Mouse (Mus musculus) heart, embryonic 15.5 days (tissue): Measurements from ENCODE around the gene Boc. TPM values are rescaled to one million over a fixed set of nuclear protein-coding genes. Genes with fewer than 3 reads are reported as not detected.

Source experiments
- ATAC-seq: fragments of 200-750 bp; cut with Nextera tagmentation; replicated peaks from 2 replicates; pipeline ENCODE4 v1.8.0; 2017; ENCODE audit warnings: low read depth, moderate TSS enrichment; ENCODE audit not compliant: insufficient number of reproducible peaks, insufficient read depth, low FRiP score
- H3K27ac ChIP-seq: fragments of 300-500 bp; sonication (generic); 2 replicates; pipeline ENCODE4 v1.5.1; 2015; ENCODE audit warnings: mild to moderate bottlenecking, inconsistent platforms
- H3K27me3 ChIP-seq: fragments of 300-500 bp; sonication (generic); 2 replicates; pipeline ENCODE4 v1.6.1; 2015; ENCODE audit warnings: inconsistent platforms
- H3K36me3 ChIP-seq: fragments of 300-500 bp; sonication (generic); 2 replicates; pipeline ENCODE4 v1.6.1; 2015; ENCODE audit warnings: mild to moderate bottlenecking, inconsistent platforms
- H3K4me1 ChIP-seq: fragments of 300-500 bp; sonication (generic); replicated peaks from 2 replicates; pipeline ENCODE4 v1.6.1; 2015; ENCODE audit warnings: inconsistent platforms
- H3K4me2 ChIP-seq: fragments of 300-500 bp; sonication (generic); 2 replicates; pipeline ENCODE4 v1.6.1; 2015; ENCODE audit warnings: inconsistent platforms, mild to moderate bottlenecking, moderate library complexity
- H3K4me3 ChIP-seq: fragments of 300-500 bp; sonication (generic); 2 replicates; pipeline ENCODE4 v1.5.1; 2015; ENCODE audit warnings: mild to moderate bottlenecking, inconsistent platforms
- H3K9ac ChIP-seq: fragments of 300-500 bp; sonication (generic); 2 replicates; pipeline ENCODE4 v1.6.1; 2015; ENCODE audit warnings: mild to moderate bottlenecking, inconsistent platforms
- H3K9me3 ChIP-seq: fragments of 300-500 bp; sonication (generic); replicated peaks from 2 replicates; pipeline ENCODE4 v1.6.1; 2016; ENCODE audit warnings: inconsistent platforms
- WGBS: fragments of 180-500 bp; shearing (Covaris S2); methylation state at CpG from one replicate; pipeline ENCODE4 v1.1.7; 2015; ENCODE audit warnings: mixed read lengths; 5-methylcytosine and 5-hydroxymethylcytosine counted together
- polyA plus RNA-seq: library from polyadenylated mRNA; unstranded; fragments of >200 nt; fragmentation: Nextera tagmentation; extraction: Ambion mirVana; gene quantifications from 2 replicates; pipeline ENCODE4 v1.2.1, GENCODE M21; 2015

The Boc gene
- polyA plus RNA-seq, 1 experiment from 2014 or later, result 7.7 TPM

DNA sequence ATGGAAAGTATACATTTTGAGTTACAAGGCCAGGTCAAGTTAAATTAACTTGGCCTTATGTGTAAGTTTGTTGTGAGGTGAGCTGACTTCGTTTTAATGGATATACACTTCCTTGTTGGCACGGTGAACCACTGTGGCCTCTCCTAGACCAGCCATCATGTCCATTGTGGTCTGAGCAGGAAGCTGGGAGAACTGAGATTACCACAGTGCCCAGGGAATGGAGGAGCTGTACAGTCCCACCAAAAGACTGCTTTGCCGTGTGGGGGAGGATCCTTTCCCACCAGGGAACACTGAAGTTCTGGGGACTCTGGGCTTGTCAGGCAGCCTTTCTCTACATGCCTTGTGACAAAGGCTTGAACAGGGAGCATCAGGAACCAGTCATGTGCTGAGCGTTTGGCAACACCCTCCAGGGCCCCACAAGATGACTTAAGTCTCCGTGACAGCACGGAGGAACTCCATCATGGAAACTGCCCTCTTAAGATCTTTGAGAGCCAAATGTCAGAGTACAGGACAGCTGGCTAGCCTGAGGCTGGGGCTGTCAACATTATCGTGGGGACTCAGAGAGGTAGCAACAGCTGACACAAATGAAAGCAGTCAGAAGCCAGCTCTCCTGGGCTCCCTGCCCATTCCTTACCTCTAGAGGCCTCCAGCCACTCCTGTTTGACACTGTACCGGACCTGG is 55.7 kb downstream of the Boc start:
- peaks cover 36% of the 10 kb centered on the region for H3K36me3 ChIP-seq
- 36% methylated on average over 8 of the region's 8 CpGs for WGBS
- ATAC-seq, result peak; percentile 74

DNA sequence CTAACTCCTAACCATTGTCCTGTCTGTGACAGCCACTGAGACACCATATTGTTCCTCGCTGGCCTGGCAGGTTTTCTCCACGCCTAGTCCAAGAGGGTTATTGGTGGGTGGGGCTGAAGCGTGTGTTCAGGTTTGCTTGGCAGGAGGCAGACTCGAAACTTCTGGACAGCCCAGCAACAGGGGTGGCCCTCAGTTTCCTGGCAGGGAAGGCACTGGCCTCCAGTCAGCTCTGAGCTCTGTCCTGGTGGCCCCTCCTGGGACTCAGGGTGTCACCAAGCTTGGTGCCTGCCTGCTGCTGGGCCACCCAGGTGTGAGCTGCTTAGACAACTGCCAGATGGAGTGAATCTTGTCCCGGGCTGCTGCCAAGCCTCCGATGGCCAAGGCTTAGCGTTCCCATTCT is 56.4 kb downstream of the Boc start:
- peaks cover 16% of the 10 kb centered on the region for H3K4me1 ChIP-seq
- H3K9ac ChIP-seq, result no peak overlapping the region
- 45% methylated on average over 7 of the region's 7 CpGs for WGBS
- no peaks in the 10 kb centered on the region for H3K27me3 ChIP-seq
- H3K9me3 ChIP-seq, result no peaks in the 10 kb centered on the region
- no peak overlapping the region for H3K4me2 ChIP-seq
- ATAC-seq, result no peak
- H3K4me3 ChIP-seq, result no peak overlapping the region
- H3K36me3 ChIP-seq, result peaks cover 41% of the 10 kb centered on the region
- 0 out of 2 replicates have a peak overlapping the region, but pooled peaks have one; percentile 29 for H3K27ac ChIP-seq

More for the DNA sequence above, 55.7 kb downstream of the Boc start:
- peak overlapping the region; percentile 64 for H3K27ac ChIP-seq
- H3K9ac ChIP-seq, result no peak overlapping the region
- H3K4me2 ChIP-seq, result 0 out of 2 replicates have a peak overlapping the region, but pooled peaks have one; percentile 13
- H3K9me3 ChIP-seq, result no peaks in the 10 kb centered on the region
- H3K4me3 ChIP-seq, result no peak overlapping the region
- peaks cover 16% of the 10 kb centered on the region for H3K4me1 ChIP-seq
- H3K27me3 ChIP-seq, result no peaks in the 10 kb centered on the region

DNA sequence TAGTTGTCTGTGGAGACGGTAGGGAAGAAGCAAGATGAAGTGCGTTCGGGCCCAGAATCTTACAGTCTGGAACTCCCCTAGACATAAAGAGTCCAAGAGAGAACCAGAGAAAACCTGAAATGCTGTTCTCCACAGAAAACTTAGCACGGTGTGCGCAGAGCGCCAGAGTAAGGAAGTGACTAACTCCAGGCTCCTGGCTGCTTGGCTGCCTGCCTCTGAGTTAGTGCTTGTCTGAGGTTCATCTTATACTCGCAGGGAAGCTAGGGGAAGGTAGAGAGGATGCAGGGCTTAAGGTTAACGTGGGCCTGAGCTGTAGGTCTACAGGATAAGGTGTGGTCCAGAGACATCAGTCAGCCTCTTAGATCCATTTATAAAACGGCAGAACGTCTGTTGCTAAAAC is 56.9 kb downstream of the Boc start:
- Histone ChIP-seq H3K27ac (no peak overlapping the region), H3K9me3 (no peaks in the 10 kb centered on the region), H3K27me3 (no peaks in the 10 kb centered on the region), H3K36me3 (peaks cover 41% of the 10 kb centered on the region), H3K4me1 (peaks cover 13% of the 10 kb centered on the region), H3K4me2 (no peak overlapping the region), H3K9ac (no peak overlapping the region), H3K4me3 (no peak overlapping the region)
- ATAC-seq, result no peak
- WGBS, result 86% methylated on average over 10 of the region's 10 CpGs

DNA sequence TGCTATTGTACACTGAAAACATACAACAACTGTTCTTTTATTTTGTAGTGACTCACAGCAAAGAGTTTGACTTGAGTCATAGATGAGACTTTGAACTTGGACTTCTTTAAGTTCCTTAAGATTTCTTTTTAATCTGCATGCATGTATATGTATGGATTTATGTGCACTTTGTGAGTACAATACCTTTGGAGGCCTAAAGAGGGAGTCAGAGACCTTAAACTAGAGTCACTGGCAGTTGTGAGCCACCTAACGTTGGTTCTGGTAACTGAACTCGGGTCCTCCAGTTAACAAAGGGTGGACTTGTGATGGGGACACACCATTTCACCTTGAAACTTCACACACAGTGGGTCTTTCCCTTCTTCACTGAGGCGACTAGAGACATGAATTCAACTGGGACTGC is 60.2 kb downstream of the Boc start:
- H3K27ac ChIP-seq, result no peak overlapping the region
- 79% methylated on average over 3 of the region's 3 CpGs for WGBS
- H3K4me3 ChIP-seq, result no peak overlapping the region
- H3K4me2 ChIP-seq, result no peak overlapping the region
- H3K9ac ChIP-seq, result no peak overlapping the region
- ATAC-seq, result no peak
- H3K36me3 ChIP-seq, result peaks cover 42% of the 10 kb centered on the region
- peaks cover 19% of the 10 kb centered on the region for H3K4me1 ChIP-seq
- no peaks in the 10 kb centered on the region for H3K9me3 ChIP-seq
- no peaks in the 10 kb centered on the region for H3K27me3 ChIP-seq

DNA sequence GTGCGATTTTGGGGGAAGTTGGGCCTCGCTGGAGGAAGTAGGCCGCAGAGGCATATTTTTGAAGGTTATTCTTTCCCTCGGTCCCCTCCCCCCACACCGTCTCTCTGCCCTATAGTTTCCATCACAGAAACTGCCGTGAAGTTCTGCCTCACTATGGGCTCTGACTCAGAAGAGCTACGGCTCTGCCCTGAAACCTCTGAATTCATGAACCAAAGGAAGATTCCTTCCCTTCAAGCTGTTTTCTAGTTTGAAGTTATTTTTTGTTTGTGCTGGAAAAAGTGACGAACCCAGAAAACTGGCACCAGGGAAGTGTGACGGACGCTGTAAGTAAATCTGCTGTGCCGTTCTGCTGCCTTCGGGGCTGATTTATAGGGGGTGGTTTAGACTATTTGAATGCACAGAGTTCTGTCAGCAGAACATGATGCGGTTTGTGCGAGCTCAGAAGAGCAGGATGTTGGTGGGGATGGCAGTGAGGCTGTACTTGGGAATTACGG is 61.7 kb downstream of the Boc start:
- peaks cover 14% of the 10 kb centered on the region for H3K4me1 ChIP-seq
- H3K9ac ChIP-seq, result no peak overlapping the region
- no peaks in the 10 kb centered on the region for H3K27me3 ChIP-seq
- WGBS, result 78% methylated on average over 15 of the region's 15 CpGs
- no peaks in the 10 kb centered on the region for H3K9me3 ChIP-seq
- no peak for ATAC-seq
- H3K4me2 ChIP-seq, result no peak overlapping the region
- no peak overlapping the region for H3K4me3 ChIP-seq
- no peak overlapping the region for H3K27ac ChIP-seq
- peaks cover 49% of the 10 kb centered on the region for H3K36me3 ChIP-seq

DNA sequence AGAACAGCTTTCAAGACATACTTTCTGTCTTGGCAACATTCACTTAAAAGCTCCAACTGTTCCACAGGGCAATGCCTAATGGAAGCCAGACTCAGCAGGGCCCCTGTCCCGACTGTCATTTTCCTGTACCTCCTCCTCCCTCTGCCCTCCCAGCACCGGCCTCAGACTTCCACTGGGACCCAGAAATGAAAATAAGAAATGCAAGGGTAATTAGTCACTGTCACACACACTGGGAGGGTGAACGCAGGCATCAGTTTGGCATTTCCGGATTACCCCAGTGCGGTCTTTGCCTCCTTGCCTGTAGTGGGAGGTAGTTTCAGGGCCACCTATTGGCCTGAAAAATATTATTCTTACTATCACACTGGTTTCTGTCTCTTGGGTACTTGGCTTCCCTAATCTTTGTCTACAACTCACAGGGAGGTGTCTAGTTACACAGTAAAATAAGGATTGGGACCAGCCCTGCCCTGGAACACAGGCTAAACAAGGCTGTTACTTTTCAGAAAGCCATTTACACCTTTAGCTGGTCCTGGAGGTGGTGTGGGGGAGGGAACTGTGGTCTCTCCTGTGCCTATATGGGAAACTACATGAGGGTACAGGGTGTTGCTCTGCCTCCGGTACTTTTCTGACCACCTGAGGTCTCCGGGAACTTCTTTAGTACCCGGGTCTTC is 64.1 kb downstream of the Boc start:
- Histone ChIP-seq H3K27me3 (no peaks in the 10 kb centered on the region), H3K36me3 (peaks cover 44% of the 10 kb centered on the region), H3K4me3 (no peak overlapping the region), H3K4me2 (no peak overlapping the region), H3K4me1 (peaks cover 14% of the 10 kb centered on the region), H3K27ac (peak overlapping the region; percentile 63), H3K9me3 (no peaks in the 10 kb centered on the region), H3K9ac (no peak overlapping the region)
- ATAC-seq, result 0 out of 2 replicates have a peak, but pooled peaks have one; percentile 33
- WGBS, result 44% methylated on average over 8 of the region's 8 CpGs

DNA sequence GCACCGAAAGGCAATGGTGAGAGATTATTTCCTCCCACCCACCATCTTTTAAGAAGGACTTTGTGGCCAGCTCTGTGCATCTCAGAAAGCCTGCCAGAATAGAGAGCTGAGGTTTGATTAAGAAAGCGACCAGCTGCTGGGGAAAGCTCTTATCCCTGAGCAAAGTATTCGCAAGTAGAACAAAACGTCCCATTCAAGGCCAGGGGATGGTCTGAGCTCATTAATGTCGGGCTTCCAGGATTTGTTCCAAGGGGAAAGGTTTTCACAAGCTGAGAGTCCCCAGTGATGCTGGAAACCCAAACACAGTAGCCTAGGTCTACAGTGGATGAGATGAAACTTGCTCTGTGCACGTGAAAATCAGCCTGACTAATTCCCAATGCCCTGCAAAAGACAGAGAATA is 64.8 kb downstream of the Boc start:
- no peak overlapping the region for H3K4me2 ChIP-seq
- H3K36me3 ChIP-seq, result peaks cover 45% of the 10 kb centered on the region
- no peak for ATAC-seq
- H3K4me3 ChIP-seq, result no peak overlapping the region
- H3K4me1 ChIP-seq, result peaks cover 14% of the 10 kb centered on the region
- no peaks in the 10 kb centered on the region for H3K27me3 ChIP-seq
- H3K27ac ChIP-seq, result peak overlapping the region; percentile 63
- H3K9ac ChIP-seq, result no peak overlapping the region
- 53% methylated on average over 6 of the region's 6 CpGs for WGBS
- no peaks in the 10 kb centered on the region for H3K9me3 ChIP-seq

DNA sequence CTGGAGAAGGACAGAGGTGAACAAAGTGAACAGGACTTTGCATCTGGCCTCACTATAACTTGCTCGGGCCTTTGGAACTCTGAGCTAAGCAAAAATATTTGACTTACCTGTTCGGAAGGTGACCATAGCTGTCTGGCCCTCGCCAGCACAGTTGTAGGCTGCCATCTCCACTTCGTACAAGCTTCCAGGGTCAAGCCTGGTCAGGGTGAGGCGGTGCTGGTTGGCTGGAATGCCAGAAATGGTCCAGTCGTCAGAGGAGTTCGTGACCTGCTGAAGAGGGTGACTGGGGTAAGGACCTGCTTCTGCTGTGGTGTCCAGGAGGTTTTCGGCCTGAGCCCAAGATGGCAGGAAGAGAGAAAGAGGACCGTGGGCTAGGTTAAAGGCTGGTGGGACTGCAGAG is 66.0 kb downstream of the Boc start:
- Histone ChIP-seq H3K9ac (no peak overlapping the region), H3K9me3 (no peaks in the 10 kb centered on the region), H3K4me1 (peaks cover 14% of the 10 kb centered on the region), H3K27me3 (no peaks in the 10 kb centered on the region), H3K4me2 (no peak overlapping the region), H3K4me3 (no peak overlapping the region), H3K36me3 (peaks cover 35% of the 10 kb centered on the region), H3K27ac (no peak overlapping the region)
- ATAC-seq, result no peak
- WGBS, result 73% methylated on average over 9 of the region's 9 CpGs

DNA sequence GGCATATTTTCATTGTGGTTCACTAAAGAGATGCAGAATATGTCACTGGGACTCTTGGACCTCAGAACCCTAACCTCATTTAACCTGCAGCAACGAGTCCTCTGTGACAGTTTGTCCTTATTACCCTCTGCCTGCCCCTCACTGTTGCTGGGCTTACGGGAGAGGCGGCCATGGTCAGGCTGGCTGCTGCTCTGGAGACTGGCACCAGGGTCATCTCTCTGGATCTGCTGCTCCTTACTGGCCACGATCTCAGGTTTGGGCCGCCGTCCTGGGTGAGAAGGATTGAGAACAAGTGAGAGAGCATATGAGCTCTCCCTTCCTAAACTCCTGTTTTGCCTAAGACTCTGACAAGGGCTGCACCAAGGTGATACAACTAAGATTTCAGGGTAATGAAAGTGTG is 66.5 kb downstream of the Boc start:
- H3K27me3 ChIP-seq, result no peaks in the 10 kb centered on the region
- ATAC-seq, result no peak
- H3K9me3 ChIP-seq, result no peaks in the 10 kb centered on the region
- H3K9ac ChIP-seq, result no peak overlapping the region
- peaks cover 14% of the 10 kb centered on the region for H3K4me1 ChIP-seq
- no peak overlapping the region for H3K4me3 ChIP-seq
- no peak overlapping the region for H3K4me2 ChIP-seq
- peaks cover 38% of the 10 kb centered on the region; the same call in 1 of the 2 replicates for H3K36me3 ChIP-seq
- H3K27ac ChIP-seq, result no peak overlapping the region
- 91% methylated on average over 6 of the region's 6 CpGs for WGBS

DNA sequence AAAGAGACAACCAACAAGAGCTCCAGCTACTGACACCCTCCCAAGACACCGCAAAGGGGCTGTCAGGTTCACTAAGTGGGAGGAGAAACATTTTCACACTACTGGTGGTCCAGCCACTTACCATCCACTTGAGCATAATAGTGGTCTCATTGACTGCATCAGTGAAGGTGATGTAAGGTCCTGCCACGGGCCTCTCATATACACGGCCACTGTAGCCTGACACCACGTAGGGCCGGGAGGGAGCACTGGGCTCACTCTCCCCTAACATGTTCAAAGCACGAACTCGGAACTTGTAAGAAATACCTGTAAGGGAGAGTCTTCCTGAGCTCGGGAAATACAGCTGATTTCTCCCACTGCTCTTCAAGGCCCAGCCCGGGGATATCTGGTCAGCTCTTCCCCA is 67.6 kb downstream of the Boc start:
- H3K9ac ChIP-seq, result no peak overlapping the region
- peaks cover 39% of the 10 kb centered on the region; the same call in 1 of the 2 replicates for H3K36me3 ChIP-seq
- no peaks in the 10 kb centered on the region for H3K27me3 ChIP-seq
- no peak overlapping the region for H3K27ac ChIP-seq
- peaks cover 14% of the 10 kb centered on the region for H3K4me1 ChIP-seq
- no peak for ATAC-seq
- no peak overlapping the region for H3K4me3 ChIP-seq
- no peaks in the 10 kb centered on the region for H3K9me3 ChIP-seq
- H3K4me2 ChIP-seq, result no peak overlapping the region
- WGBS, result 78% methylated on average over 9 of the region's 9 CpGs

DNA sequence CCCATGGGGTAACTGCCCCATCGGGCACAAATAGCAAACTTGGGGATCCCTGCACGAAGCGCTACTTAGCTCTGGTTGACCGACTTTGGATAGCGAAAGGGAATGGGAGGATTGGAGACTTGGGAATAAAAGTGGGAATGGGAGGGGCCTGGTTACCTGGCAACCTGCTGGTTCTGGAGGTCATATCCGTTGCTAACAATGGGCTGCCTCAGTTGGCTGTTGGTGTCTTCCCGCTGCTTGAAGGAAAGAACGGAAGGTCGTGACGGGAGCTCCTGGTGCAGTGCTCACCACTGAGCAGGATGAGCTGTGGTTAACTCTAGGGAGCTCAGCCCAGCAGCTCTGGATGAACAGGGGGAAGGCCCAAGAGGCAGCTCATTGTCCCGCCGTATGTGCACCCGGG is 71.5 kb downstream of the Boc start:
- 91% methylated on average over 13 of the region's 13 CpGs for WGBS
- no peak for ATAC-seq
- H3K4me2 ChIP-seq, result no peak overlapping the region
- H3K36me3 ChIP-seq, result peaks cover 30% of the 10 kb centered on the region; the same call in 1 of the 2 replicates
- no peaks in the 10 kb centered on the region for H3K9me3 ChIP-seq
- no peak overlapping the region for H3K9ac ChIP-seq
- H3K4me3 ChIP-seq, result no peak overlapping the region
- H3K27me3 ChIP-seq, result no peaks in the 10 kb centered on the region
- no peaks in the 10 kb centered on the region for H3K4me1 ChIP-seq
- H3K27ac ChIP-seq, result no peak overlapping the region
